Mouse (Mus musculus) heart, embryonic 10.5 days (tissue): ENCODE measurements around the gene Kcnab1. TPM values are rescaled to one million over a fixed set of nuclear protein-coding genes. Genes with fewer than 3 reads are reported as not detected.
"Not testable (repeated sequence)": the region's sequence is repeated elsewhere in the genome, so short reads cannot be mapped to it uniquely, and the experiment has no call there.

Experiments
- DNase-seq: peaks from one replicate; pipeline ENCODE4 v3.0.0-alpha.2; 2017; ENCODE audit warnings: low spot score
- H3K27ac ChIP-seq: fragments of 300-500 bp; sonication (generic); 2 replicates; pipeline ENCODE4 v1.5.1; 2016; ENCODE audit warnings: mild to moderate bottlenecking
- H3K27me3 ChIP-seq: fragments of 300-500 bp; sonication (generic); 2 replicates; pipeline ENCODE4 v1.6.1; 2016; ENCODE audit warnings: mild to moderate bottlenecking; ENCODE audit not compliant: poor library complexity, insufficient read depth, severe bottlenecking
- H3K36me3 ChIP-seq: fragments of 300-500 bp; sonication (generic); 2 replicates; pipeline ENCODE4 v1.6.1; 2016; ENCODE audit warnings: mild to moderate bottlenecking, moderate library complexity
- H3K4me1 ChIP-seq: fragments of 300-500 bp; sonication (generic); 2 replicates; pipeline ENCODE4 v1.6.1; 2016; ENCODE audit warnings: mild to moderate bottlenecking
- H3K4me3 ChIP-seq: fragments of 300-500 bp; sonication (generic); 2 replicates; pipeline ENCODE4 v1.5.1; 2016; ENCODE audit warnings: mild to moderate bottlenecking, moderate library complexity
- H3K9me3 ChIP-seq: fragments of 300-500 bp; sonication (generic); 2 replicates; pipeline ENCODE4 v1.6.1; 2016; ENCODE audit warnings: mild to moderate bottlenecking, moderate library complexity
- WGBS: fragments of 180-500 bp; shearing (Covaris S2); methylation state at CpG from one replicate; pipeline ENCODE4 v1.1.7; 2016; 5-methylcytosine and 5-hydroxymethylcytosine counted together
- polyA plus RNA-seq: library from polyadenylated mRNA; unstranded; fragments of >200 nt; fragmentation: Nextera tagmentation; extraction: Ambion mirVana; gene quantifications from 2 replicates; pipeline ENCODE4 v1.2.1, GENCODE M21; 2016

Gene Kcnab1
- polyA plus RNA-seq, 1 experiment from 2014 or later, result 7.0 TPM

DNA sequence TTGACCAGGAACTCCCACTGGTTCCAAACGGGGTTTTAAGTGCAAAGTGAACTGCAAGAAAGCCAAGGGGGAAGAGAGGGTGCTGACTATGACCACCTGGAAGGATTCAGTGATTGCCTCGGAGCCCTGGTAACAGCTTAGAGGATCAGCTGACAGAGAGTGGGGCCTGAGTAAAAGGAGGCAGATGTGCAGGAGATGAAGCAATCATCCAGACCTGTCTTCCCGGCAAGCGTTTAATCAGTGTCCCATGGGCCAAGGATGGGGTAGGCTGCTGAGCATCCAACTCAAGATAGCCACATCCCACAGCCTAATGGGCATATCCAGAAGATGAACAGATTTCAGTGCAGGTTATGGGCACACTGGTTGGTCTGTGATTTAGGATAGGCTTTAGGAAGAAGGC, 258.8 kb downstream of the Kcnab1 start:
- H3K27me3 ChIP-seq, result no peaks in the 10 kb centered on the region
- H3K9me3 ChIP-seq, result no peaks in the 10 kb centered on the region
- 59% methylated on average over 4 of the region's 4 CpGs for WGBS
- H3K27ac ChIP-seq, result no peak overlapping the region
- no peak overlapping the region for H3K4me3 ChIP-seq
- no peak for DNase-seq
- peaks cover 28% of the 10 kb centered on the region; the same call in 1 of the 2 replicates for H3K36me3 ChIP-seq
- 0 out of 2 replicates have a peak, but pooled peaks cover 5% of the 10 kb centered on the region for H3K4me1 ChIP-seq

DNA sequence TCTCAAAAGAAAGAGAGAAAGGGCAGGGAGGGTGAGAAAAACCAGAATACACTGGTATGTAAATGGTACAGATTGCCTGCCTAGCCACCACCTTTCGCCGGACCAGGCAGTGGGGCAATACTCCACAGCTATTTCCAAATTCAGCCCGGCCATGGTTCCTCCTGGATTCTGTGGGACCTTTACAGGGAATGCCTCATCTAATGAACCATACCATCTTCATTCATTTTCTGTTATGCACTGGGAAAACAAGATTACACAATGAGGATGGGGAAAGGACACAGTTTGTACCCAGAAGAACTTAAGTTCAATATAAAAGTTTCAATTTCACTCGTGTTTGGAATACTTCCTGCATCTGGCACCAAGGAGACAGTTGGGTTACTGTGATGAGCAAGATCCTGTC, 263.4 kb downstream of the Kcnab1 start:
- H3K4me3 ChIP-seq, result no peak overlapping the region
- peaks cover 22% of the 10 kb centered on the region for H3K4me1 ChIP-seq
- DNase-seq, result no peak
- peaks cover 36% of the 10 kb centered on the region; the same call in 1 of the 2 replicates for H3K36me3 ChIP-seq
- H3K27ac ChIP-seq, result no peak overlapping the region
- H3K27me3 ChIP-seq, result no peaks in the 10 kb centered on the region
- WGBS, result 84% methylated on average over 4 of the region's 4 CpGs
- no peaks in the 10 kb centered on the region for H3K9me3 ChIP-seq

DNA sequence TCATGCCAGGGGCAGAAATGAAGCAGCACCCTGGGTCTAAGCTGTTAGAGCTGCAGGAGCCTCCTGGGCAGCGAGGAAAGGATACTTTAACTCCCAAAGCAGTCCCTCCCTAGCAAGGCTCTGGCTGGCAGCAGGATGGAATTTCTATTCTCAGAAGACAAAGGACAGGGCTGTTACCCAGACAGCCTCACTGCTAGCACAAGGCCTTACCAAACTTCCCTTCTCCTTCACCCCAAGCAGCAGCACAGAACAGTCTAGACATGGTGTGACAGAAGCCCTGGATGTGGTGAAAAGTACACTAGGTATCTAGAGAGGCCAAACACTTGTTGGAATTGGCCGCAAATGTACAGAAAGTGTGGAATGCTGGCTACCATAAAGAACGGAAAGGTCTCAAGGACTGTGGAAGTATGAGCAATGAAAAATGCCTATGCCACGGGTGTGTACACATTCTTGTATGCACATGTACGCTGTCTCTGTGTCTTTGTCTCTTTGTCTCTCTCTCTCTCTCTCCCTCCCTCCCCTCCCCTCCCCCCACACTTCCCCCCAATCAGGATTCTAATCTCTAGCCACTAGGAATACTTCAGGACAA, 264.5 kb downstream of the Kcnab1 start:
- Histone ChIP-seq H3K27ac (peak overlapping the region; percentile 56; the same call in 1 of the 2 replicates), H3K36me3 (peaks cover 37% of the 10 kb centered on the region; the same call in 1 of the 2 replicates), H3K4me1 (peaks cover 19% of the 10 kb centered on the region), H3K4me3 (no peak overlapping the region), H3K9me3 (no peaks in the 10 kb centered on the region), H3K27me3 (no peaks in the 10 kb centered on the region)
- no peak for DNase-seq
- WGBS, result 58% methylated on average over 5 of the region's 5 CpGs

DNA sequence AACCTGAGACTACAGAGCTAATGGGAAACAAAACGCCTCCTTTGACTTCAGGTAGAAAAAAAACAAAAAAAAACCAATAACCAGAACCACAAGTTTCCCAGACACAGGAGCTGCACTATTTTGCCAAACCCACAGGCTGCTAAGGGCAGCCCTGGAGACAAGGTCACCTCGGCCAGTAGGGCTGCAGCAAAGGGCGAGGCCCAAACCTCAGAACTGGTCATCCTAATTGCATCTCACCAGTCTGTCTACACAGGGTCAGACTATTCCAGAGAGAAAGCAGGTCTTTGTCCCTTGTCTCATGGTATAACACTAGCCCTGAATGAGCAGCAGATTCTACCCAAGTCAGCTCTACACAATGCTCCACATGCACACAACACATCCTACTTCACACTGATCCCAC, 265.5 kb downstream of the Kcnab1 start:
- no peak overlapping the region for H3K4me3 ChIP-seq
- H3K9me3 ChIP-seq, result no peaks in the 10 kb centered on the region
- WGBS, result 76% methylated on average over 3 of the region's 3 CpGs
- H3K36me3 ChIP-seq, result peaks cover 43% of the 10 kb centered on the region
- H3K4me1 ChIP-seq, result peaks cover 19% of the 10 kb centered on the region
- no peaks in the 10 kb centered on the region for H3K27me3 ChIP-seq
- no peak for DNase-seq
- H3K27ac ChIP-seq, result peak overlapping the region; percentile 59; the same call in 1 of the 2 replicates

DNA sequence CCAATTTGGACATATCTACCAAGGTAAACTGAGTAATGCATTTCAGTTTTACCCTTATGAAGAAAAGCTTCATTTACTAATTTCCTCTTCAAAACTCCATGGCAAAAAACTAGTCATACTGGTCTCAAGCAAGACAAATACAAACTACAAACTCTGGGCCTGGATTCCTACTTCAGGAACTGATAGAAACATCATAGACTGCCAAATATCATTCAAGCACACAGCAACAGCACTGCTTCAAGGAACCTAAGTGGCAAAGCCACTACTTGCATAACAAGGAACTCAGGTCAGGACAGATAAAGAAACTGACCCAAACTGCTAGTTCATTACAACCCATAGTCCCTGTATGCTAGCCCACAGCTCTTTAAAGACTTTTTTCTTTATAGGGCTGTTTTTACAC, 269.5 kb downstream of the Kcnab1 start:
- H3K4me1 ChIP-seq, result peaks cover 13% of the 10 kb centered on the region
- H3K36me3 ChIP-seq, result peaks cover 51% of the 10 kb centered on the region

DNA sequence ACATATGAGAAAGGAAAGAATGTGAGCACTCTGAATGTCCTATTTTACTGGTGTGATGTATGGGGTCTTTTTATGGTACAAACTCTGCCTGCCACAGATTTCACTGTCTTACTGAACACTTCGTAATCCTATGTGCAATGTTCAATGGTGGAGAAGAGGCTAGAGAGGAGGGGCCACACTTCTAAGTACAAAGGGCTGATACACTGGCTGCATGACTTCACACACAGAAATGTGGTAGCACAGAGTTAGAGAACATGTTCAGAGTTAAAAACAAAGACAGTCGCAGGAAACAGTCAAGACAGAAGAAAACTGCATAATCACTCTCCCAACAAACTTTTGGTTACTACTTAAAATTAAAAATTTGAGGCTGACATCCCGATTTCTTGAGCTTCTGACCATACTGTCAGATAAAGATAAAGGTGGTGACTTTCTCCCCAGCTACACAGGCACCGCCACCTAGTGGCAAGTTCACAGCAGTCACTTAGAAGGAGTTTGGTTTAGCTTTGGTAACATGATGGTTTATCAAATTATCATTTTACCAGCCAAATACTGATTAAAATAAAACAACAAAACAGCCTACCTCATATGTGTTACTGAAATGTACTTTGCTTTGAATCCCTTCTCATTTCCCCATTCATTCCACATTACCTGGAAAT, 270.8 kb downstream of the Kcnab1 start:
- WGBS, result 71% methylated on average over 4 of the region's 4 CpGs

More for the DNA sequence above, 269.5 kb downstream of the Kcnab1 start:
- Histone ChIP-seq H3K27ac (no peak overlapping the region), H3K4me3 (no peak overlapping the region), H3K9me3 (no peaks in the 10 kb centered on the region), H3K27me3 (no peaks in the 10 kb centered on the region)
- DNase-seq, result no peak

DNA sequence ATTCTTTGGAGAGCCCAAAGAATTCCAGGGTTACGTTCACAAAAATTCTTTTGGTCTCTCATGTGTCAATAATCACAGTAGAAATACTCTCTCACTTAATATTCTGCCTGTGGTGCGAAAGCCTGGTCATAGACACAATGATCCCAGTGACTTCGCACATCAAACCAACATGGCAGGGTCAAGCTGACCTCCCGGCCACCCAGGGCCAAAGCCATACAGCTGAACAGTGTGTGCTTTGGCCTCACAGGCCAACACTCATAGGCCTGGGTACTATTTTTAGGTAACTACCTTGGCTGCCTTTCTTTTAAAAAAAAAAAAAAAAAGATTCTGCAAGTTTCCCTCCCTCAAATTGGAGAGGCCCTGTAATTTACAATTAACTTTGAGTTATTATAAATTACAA, 271.9 kb downstream of the Kcnab1 start:
- Histone ChIP-seq H3K4me3 (no peak overlapping the region), H3K27me3 (no peaks in the 10 kb centered on the region), H3K36me3 (peaks cover 75% of the 10 kb centered on the region), H3K27ac (no peak overlapping the region), H3K4me1 (no peaks in the 10 kb centered on the region), H3K9me3 (no peaks in the 10 kb centered on the region)
- DNase-seq, result no peak
- WGBS, result 79% methylated on average over 4 of the region's 4 CpGs

More for the DNA sequence above, 270.8 kb downstream of the Kcnab1 start:
- Histone ChIP-seq H3K36me3 (peaks cover 64% of the 10 kb centered on the region), H3K27ac (no peak overlapping the region), H3K4me1 (peaks cover 1% of the 10 kb centered on the region; the same call in 1 of the 2 replicates), H3K9me3 (no peaks in the 10 kb centered on the region), H3K4me3 (no peak overlapping the region), H3K27me3 (no peaks in the 10 kb centered on the region)
- no peak for DNase-seq

DNA sequence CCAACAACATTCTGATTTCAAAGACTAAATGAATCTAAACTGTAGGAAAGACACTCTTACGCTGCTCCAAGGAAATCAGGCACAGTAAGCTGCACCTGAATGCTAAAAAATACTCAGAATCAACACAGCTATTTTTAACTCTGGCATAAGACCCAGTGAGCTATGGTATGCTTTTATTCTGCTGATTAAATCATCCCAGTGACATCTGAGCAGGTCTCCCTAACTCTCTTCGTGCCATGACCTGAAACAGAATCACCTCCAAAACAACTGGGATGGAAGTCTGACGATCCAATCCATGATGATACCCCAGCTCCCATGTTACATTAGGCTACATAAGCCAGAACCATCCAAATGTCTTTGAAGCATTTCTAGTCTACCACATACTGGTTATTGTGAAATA, 275.2 kb downstream of the Kcnab1 start:
- H3K4me1 ChIP-seq, result no peaks in the 10 kb centered on the region
- no peaks in the 10 kb centered on the region for H3K27me3 ChIP-seq
- H3K9me3 ChIP-seq, result no peaks in the 10 kb centered on the region
- no peak for DNase-seq
- no peak overlapping the region for H3K27ac ChIP-seq
- 85% methylated on average over 3 of the region's 3 CpGs for WGBS
- peaks cover 96% of the 10 kb centered on the region for H3K36me3 ChIP-seq
- H3K4me3 ChIP-seq, result no peak overlapping the region

DNA sequence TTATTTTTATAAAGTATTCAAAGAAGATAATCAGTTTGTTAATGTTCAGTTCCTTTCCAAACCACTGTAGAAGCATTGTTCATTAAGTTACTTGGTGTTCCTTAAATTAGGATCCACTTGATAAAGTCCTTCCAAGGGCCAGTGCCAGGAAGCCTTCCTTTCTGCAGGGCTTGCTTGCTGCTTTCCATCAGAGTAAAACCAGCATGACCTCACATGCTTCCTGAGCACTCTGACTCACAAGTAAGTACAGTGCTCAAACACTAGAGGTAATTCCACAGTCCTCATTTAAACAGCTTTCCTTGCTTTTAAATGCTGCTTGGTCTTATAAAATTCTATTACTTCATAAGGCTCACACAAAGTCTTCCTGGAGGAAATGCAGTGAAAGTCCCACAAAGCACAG, 276.6 kb downstream of the Kcnab1 start:
- DNase-seq, result no peak
- H3K4me1 ChIP-seq, result no peaks in the 10 kb centered on the region
- no peaks in the 10 kb centered on the region for H3K27me3 ChIP-seq
- peaks cover 97% of the 10 kb centered on the region for H3K36me3 ChIP-seq
- no peak overlapping the region for H3K27ac ChIP-seq
- no peaks in the 10 kb centered on the region for H3K9me3 ChIP-seq
- H3K4me3 ChIP-seq, result no peak overlapping the region

DNA sequence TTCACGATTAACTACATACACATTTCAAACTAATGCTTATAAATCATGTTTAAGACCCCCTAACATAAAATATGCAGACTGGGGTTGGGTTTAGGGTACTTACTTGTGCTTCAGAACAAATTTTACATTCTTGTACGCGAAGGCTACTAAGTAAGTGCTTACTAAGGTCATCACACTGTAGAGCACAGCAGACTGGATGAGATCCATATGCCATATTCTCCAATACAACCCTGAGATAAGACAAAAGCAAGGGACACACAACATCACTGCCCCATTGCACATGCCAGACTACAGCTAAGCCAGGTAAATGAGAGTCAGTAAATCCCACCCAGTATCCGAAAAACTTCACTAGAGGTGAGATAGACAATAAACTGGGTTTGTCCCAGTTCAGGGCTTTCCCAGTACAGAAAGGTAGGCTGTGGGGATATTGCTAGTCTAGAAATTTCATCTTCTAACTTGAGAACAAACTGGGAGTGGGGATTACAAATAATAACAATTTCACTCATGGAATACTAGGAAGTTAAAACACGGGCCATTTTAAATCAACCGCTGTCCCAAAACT, 282.1 kb downstream of the Kcnab1 start:
- H3K4me3 ChIP-seq, result peak overlapping the region; percentile 86
- peak overlapping the region; percentile 95 for H3K27ac ChIP-seq
- WGBS, result 40% methylated on average over 6 of the region's 6 CpGs
- H3K9me3 ChIP-seq, result no peaks in the 10 kb centered on the region
- peaks cover 43% of the 10 kb centered on the region for H3K36me3 ChIP-seq
- peaks cover 3% of the 10 kb centered on the region; the same call in 1 of the 2 replicates for H3K4me1 ChIP-seq
- H3K27me3 ChIP-seq, result no peaks in the 10 kb centered on the region
- DNase-seq, result no peak

DNA sequence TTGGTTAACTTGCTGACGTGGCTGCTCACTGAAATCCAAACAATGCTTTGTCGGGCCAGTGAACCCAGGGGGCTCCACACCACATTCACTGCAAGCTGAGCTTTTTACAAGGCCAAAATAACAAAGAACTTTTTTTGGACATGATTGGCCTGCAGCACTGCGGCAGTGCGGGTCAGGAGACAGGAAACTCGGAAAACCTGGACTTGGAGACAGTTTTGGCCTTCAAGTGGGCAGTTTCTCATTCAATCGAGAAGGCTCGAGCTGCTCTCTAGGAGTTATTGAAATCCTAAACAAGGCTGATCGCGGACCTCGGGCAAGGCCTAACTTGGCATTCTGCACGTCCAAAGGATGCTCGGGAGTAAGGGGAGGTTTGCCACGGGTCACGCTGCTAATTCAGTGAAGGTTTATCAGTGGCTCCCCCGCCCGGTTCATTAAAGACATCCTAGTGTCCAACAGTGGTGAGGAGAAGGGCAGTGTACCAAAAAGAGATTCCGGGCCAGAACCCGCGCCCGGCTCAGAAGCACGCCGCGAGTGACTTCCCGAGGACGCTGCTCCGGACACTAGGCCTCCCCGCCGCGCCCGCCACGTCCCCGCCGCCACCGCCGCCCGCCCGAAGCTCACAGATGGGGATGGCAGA, 282.7 kb downstream of the Kcnab1 start:
- Histone ChIP-seq H3K4me3 (peak overlapping the region; percentile 86), H3K27ac (peak overlapping the region; percentile 95), H3K9me3 (no peaks in the 10 kb centered on the region), H3K4me1 (peaks cover 3% of the 10 kb centered on the region; the same call in 1 of the 2 replicates), H3K36me3 (peaks cover 37% of the 10 kb centered on the region), H3K27me3 (no peaks in the 10 kb centered on the region)
- under 1% methylated on average over 37 of the region's 37 CpGs for WGBS
- DNase-seq, result no peak

DNA sequence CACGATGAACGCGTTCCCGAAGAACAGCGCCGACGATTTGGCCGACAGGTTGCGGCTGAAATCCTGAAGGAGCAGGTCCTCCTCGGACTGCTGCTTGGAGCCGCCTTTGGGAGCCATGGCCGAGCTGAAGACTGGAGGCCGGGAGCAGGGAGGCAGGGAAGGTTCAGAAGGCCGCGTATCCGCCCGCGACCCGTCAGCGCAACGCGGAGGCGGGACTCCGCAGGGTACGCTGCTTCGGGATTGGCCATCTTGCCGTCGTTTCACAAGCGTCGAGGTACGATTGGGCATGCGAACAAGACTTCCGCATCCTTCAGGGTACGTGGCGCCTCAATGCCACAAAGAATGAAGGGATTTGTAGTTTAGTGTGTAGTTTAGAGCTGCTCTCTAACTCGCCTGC, 283.2 kb downstream of the Kcnab1 start, which contains the start of gene Ssr3:
Gene Ssr3 (minus strand): TSS at position 203 of the 397 bp plus-strand sequence.
- Histone ChIP-seq H3K27ac (peak within 1 kb of the TSS; percentile 95), H3K4me3 (peak within 1 kb of the TSS; percentile 86), H3K36me3 (peaks cover 32% of the 10 kb centered on the region), H3K27me3 (no peaks in the 10 kb centered on the region), H3K9me3 (no peaks in the 10 kb centered on the region), H3K4me1 (peaks cover 3% of the 10 kb centered on the region; the same call in 1 of the 2 replicates)
- peak; percentile 98 for DNase-seq
- under 1% methylated on average over 36 of the region's 36 CpGs for WGBS

DNA sequence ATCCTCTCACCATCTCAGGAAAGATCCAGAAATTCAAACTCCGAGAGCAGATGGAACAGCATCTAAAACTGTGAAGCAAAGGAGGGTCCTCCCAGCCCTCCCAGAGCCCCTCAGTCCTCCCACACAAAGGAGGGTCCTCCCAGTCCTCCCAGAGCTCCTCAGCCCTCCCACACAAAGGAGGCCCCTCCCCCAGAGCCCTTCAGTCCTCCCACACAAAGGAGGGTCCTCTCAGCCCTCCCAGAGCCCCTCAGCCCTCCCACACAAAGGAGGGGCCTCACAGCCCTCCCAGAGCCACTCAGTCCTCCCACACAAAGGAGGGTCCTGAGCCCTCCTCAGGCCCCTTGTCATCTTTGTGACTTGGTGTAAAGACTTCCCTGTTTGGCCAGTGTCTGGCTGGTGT, 285.9 kb downstream of the Kcnab1 start:
- H3K4me1 ChIP-seq, DNase-seq, H3K36me3 ChIP-seq, H3K27ac ChIP-seq, H3K4me3 ChIP-seq, H3K27me3 ChIP-seq, H3K9me3 ChIP-seq: not testable (repeated sequence)
- 82% methylated on average over 1 of the region's 1 CpGs for WGBS
